Mouse (Mus musculus) hindbrain, embryonic 12.5 days (tissue): ENCODE measurements around the gene Nme6. TPM values are rescaled to one million over a fixed set of nuclear protein-coding genes. Genes with fewer than 3 reads are reported as not detected.

ENCODE experiments used
- ATAC-seq: fragments of 200-750 bp; cut with Nextera tagmentation; 2 replicates; pipeline ENCODE4 v1.8.0; 2017; ENCODE audit warnings: moderate TSS enrichment; ENCODE audit not compliant: low FRiP score
- H3K27ac ChIP-seq: fragments of 300-500 bp; sonication (generic); 2 replicates; pipeline ENCODE4 v1.5.1; 2016; ENCODE audit warnings: mild to moderate bottlenecking
- H3K27me3 ChIP-seq: fragments of 300-500 bp; sonication (generic); 2 replicates; pipeline ENCODE4 v1.6.1; 2016; ENCODE audit warnings: mild to moderate bottlenecking
- H3K36me3 ChIP-seq: fragments of 300-500 bp; sonication (generic); 2 replicates; pipeline ENCODE4 v1.6.1; 2016; ENCODE audit warnings: mild to moderate bottlenecking
- H3K4me1 ChIP-seq: fragments of 300-500 bp; sonication (generic); 2 replicates; pipeline ENCODE4 v1.6.1; 2016
- H3K4me2 ChIP-seq: fragments of 300-500 bp; sonication (generic); replicated peaks from 2 replicates; pipeline ENCODE4 v1.6.1; 2016; ENCODE audit warnings: mild to moderate bottlenecking
- H3K4me3 ChIP-seq: fragments of 300-500 bp; sonication (generic); 2 replicates; pipeline ENCODE4 v1.5.1; 2016; ENCODE audit warnings: mild to moderate bottlenecking
- H3K9ac ChIP-seq: fragments of 300-500 bp; sonication (generic); 2 replicates; pipeline ENCODE4 v1.6.1; 2016; ENCODE audit warnings: mild to moderate bottlenecking, moderate library complexity
- H3K9me3 ChIP-seq: fragments of 300-500 bp; sonication (generic); replicated peaks from 2 replicates; pipeline ENCODE4 v1.6.1; 2016; ENCODE audit warnings: mild to moderate bottlenecking
- WGBS: fragments of 180-500 bp; shearing (Covaris S2); methylation state at CpG from one replicate; pipeline ENCODE4 v1.1.7; 2016; 5-methylcytosine and 5-hydroxymethylcytosine counted together
- polyA plus RNA-seq: library from polyadenylated mRNA; unstranded; fragments of >200 nt; fragmentation: Nextera tagmentation; extraction: Ambion mirVana; gene quantifications from 2 replicates; pipeline ENCODE4 v1.2.1, GENCODE M21; 2016

Nme6 gene
- polyA plus RNA-seq, 1 experiment from 2014 or later: 68.7 TPM

DNA sequence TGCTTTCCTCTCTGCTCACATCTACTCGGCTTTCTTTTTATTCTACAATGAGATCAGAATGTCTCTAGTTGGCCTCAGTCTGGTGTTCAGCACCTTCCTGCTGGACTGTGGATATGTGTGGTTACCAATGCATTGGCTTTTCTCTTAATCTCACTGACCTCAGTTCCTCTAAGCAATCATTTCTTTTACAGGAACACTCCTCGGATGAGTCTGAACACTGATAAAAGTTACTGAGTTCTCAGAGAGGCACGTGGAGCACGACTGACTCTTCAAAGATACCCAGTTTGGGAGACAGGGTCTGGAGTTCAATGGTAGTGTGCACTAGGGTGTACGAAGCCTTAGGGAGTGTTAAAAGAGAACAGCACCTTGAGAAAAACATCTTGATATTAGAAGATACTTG, 6.4 kb upstream of the Nme6 start:
- H3K9me3 ChIP-seq: no peaks in the 10 kb centered on the region
- no peak overlapping the region for H3K4me2 ChIP-seq
- WGBS: 78% methylated on average over 5 of the region's 5 CpGs
- H3K4me3 ChIP-seq: no peak overlapping the region
- ATAC-seq: no peak
- no peak overlapping the region for H3K27ac ChIP-seq
- H3K36me3 ChIP-seq: peaks cover 9% of the 10 kb centered on the region; the same call in 1 of the 2 replicates
- H3K9ac ChIP-seq: no peak overlapping the region
- no peaks in the 10 kb centered on the region for H3K27me3 ChIP-seq
- H3K4me1 ChIP-seq: no peaks in the 10 kb centered on the region

DNA sequence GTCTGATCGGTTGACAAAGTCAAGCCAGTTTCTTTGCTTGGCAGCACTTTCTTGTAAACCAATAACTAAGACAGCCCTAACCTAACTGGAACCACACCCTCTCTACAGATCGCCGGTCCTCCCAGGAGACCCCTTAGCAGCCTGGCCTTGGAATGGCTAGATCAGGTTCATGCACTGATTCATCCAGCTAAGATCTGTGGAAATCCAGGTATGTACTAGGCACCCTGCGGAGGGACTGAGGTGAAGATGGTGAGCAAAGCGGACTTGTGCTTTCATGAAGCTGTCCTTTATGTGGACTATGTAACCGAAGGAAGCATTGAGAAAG, 501 bp downstream of the Nme6 start:
- ATAC-seq: peak; percentile 65
- WGBS: 11% methylated on average over 6 of the region's 6 CpGs
- H3K27ac ChIP-seq: no peak overlapping the region
- peak overlapping the region; percentile 52 for H3K4me3 ChIP-seq
- H3K4me1 ChIP-seq: peaks cover 8% of the 10 kb centered on the region
- peak overlapping the region; percentile 60 for H3K9ac ChIP-seq
- peaks cover 30% of the 10 kb centered on the region for H3K36me3 ChIP-seq
- H3K9me3 ChIP-seq: no peaks in the 10 kb centered on the region
- H3K27me3 ChIP-seq: no peaks in the 10 kb centered on the region
- H3K4me2 ChIP-seq: peak overlapping the region; percentile 61

DNA sequence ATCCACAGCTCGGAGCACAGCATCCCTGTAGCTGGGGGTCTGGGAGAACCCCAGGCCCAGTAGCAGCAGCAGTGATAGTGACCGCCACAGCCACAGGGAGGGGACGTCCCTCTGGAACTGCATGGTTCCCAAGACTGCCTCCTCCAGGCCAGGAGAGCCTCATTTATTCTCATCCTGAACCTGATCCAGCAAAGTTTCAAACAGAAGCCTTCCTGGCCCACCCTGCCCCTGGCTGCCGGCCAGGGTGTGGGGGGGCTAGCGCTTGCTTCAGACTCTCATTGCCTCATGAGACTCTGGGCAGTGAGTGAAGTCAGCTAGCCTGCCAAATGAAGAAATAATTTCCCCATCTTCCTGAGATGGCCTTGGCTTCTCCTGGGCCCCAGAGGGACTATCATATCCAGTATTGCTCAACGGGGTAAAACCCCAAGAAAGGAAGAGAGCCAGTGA, 16.8 kb downstream of the Nme6 start, which contains the start of gene Camp:
TSS of gene Camp (minus strand) at position 306 of the 447 bp plus-strand sequence.
- Histone ChIP-seq H3K4me2 (no peak within 1 kb of the TSS), H3K4me3 (no peak within 1 kb of the TSS), H3K9me3 (no peaks in the 10 kb centered on the region), H3K36me3 (0 out of 2 replicates have a peak, but pooled peaks cover 5% of the 10 kb centered on the region), H3K9ac (no peak within 1 kb of the TSS), H3K27me3 (no peaks in the 10 kb centered on the region), H3K27ac (no peak within 1 kb of the TSS), H3K4me1 (0 out of 2 replicates have a peak, but pooled peaks cover 3% of the 10 kb centered on the region)
- no peak for ATAC-seq
- 79% methylated on average over 6 of the region's 6 CpGs for WGBS

DNA sequence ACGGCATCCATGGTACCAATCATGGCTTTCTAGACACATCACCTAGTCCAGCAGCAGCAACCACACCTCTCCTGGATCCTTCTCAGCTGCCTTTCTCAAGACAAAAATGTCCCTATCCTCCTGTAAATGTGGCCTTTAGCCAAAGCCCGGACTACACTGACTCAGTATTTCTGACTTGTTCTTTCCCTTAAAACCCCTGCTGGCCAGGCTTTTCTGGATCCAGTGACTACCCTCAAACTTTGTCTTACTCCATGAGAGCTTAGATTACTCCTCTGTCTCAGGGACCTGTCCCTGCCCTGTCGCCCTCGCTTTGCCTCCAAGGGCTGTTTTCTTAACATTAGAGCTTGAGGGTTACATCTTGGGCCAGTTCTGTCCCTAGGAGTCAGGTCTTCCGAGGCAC, 17.6 kb downstream of the Nme6 start:
- Histone ChIP-seq H3K4me2 (no peak overlapping the region), H3K4me3 (no peak overlapping the region), H3K27me3 (no peaks in the 10 kb centered on the region), H3K4me1 (0 out of 2 replicates have a peak, but pooled peaks cover 3% of the 10 kb centered on the region), H3K27ac (no peak overlapping the region), H3K36me3 (0 out of 2 replicates have a peak, but pooled peaks cover 4% of the 10 kb centered on the region), H3K9ac (no peak overlapping the region), H3K9me3 (no peaks in the 10 kb centered on the region)
- WGBS: 92% methylated on average over 5 of the region's 5 CpGs
- no peak for ATAC-seq

DNA sequence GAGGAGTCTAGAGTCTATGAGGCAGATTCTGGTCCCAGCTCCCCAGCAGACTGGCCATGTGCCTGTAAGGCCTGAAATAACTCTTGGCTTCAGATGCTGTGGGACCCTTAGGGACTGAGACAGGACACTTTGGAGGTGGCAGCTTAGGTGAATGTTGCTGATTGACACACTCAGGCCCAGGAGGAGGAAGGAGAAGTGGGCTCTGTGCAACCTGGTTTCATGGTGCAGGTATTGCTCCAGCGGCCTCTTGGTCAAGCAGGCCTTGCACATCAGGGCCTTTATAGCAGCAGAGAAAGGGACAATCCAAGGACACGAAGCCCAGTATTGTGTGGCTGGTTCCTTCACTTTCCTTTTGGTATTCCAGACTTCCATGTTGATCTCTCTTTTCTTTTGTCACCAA, 21.8 kb downstream of the Nme6 start:
- H3K9me3 ChIP-seq: no peaks in the 10 kb centered on the region
- H3K27me3 ChIP-seq: no peaks in the 10 kb centered on the region
- H3K4me3 ChIP-seq: no peak overlapping the region
- 85% methylated on average over 2 of the region's 2 CpGs for WGBS
- no peak overlapping the region for H3K9ac ChIP-seq
- no peak overlapping the region for H3K4me2 ChIP-seq
- no peak overlapping the region for H3K27ac ChIP-seq
- H3K36me3 ChIP-seq: no peaks in the 10 kb centered on the region
- ATAC-seq: no peak
- H3K4me1 ChIP-seq: no peaks in the 10 kb centered on the region

DNA sequence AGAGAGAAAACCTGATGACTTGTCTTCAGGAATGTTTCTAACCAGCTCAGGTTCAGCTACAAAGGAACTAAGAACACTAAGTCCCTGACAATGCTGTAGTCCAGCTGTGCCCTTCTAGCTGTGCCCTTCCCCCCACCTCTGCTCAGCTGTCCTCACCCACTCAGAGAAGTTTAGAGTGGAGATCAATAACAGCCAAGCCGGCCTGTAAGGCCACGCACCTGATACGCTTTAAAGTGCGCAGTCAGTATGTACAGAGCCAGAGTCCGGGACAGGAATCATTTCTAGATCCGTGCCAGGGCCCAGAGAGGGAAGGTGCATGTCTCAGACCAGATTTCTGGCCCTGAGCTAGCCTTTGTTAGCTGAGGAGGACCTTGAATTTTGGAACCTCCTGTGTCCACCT, 23.4 kb downstream of the Nme6 start:
- WGBS: 82% methylated on average over 6 of the region's 6 CpGs
- Histone ChIP-seq H3K4me2 (no peak overlapping the region), H3K4me1 (no peaks in the 10 kb centered on the region), H3K36me3 (no peaks in the 10 kb centered on the region), H3K27ac (no peak overlapping the region), H3K9me3 (no peaks in the 10 kb centered on the region), H3K4me3 (no peak overlapping the region), H3K9ac (no peak overlapping the region), H3K27me3 (no peaks in the 10 kb centered on the region)
- no peak for ATAC-seq

DNA sequence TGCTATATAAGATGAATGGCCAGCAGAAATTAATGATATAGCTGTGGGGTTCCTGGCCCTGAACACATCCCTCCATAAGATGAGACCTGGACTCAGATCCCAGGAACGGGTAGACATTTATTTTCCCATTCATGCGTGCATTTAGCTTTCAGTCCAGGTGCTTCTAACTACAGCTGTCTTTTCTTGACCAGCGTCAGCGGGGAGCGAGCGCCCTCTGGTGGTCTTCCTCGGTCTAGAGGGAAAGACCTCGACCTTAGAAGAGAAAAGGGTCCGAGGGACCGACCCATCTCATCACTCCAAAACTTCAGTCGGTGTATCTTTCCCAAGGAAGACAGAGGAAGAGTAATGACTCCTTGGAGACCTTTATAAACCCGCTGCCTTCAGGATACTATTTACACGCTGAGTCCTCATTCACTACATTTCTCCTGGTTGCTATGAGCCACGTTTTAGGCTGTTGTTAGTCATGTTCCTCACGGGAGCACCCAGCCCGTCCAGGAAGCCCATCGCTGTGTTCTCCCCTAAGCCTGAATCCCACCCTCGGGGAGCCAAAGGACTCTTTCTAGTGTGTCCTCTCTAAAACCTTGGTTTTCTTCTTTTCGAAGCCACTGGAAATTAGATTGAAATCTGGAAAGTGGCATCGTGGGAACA, 30.0 kb downstream of the Nme6 start:
- Histone ChIP-seq H3K9me3 (no peaks in the 10 kb centered on the region), H3K4me2 (peak overlapping the region; percentile 31), H3K27me3 (peaks cover 6% of the 10 kb centered on the region; the same call in 1 of the 2 replicates), H3K27ac (no peak overlapping the region), H3K4me3 (no peak overlapping the region), H3K4me1 (no peaks in the 10 kb centered on the region), H3K36me3 (no peaks in the 10 kb centered on the region), H3K9ac (no peak overlapping the region)
- no peak for ATAC-seq
- 23% methylated on average over 20 of the region's 20 CpGs for WGBS

DNA sequence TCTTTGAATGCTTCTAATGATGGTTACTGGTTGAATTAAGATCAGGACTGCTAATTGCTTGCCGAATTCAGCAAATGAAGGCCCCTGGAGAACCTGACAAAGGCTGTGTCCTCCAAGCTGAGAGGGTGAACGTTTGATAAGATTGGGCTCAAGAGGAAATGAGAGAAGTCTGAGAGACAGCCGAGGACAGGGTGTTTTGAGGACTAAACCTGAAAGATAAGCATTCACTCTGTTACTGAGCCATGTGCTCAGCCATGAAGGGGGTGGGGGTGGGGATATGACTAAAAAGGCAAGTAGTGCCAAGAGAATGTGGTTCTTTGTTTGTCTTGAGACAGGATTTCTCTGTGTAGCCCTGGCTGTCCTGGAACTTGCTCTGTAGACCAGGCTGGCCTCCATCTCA, 30.5 kb downstream of the Nme6 start:
- Histone ChIP-seq H3K36me3 (no peaks in the 10 kb centered on the region), H3K27ac (no peak overlapping the region), H3K4me1 (no peaks in the 10 kb centered on the region), H3K9me3 (no peaks in the 10 kb centered on the region), H3K4me2 (no peak overlapping the region), H3K27me3 (peaks cover 6% of the 10 kb centered on the region; the same call in 1 of the 2 replicates), H3K9ac (no peak overlapping the region), H3K4me3 (no peak overlapping the region)
- no peak for ATAC-seq
- 73% methylated on average over 3 of the region's 3 CpGs for WGBS

DNA sequence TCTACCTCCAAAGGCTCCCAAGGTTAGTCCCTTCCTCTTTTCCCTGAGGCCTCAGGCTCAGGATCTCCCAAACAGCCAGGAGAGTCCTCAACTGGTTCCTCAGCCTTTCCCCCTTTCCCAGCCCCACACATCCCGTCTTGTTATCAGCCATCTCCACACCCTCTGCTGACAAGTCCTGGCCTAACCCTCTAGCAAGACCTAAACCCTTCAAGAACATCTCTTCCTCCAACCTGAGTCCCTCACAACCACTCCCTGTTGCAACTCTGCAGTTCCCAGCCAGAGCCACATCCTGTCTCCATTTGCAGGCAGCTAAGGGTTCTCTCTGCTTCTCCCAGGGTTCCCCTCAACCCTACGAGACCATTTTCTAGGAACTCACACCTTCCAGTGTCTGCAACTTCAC, 33.7 kb downstream of the Nme6 start:
- Histone ChIP-seq H3K4me1 (no peaks in the 10 kb centered on the region), H3K9ac (no peak overlapping the region), H3K36me3 (no peaks in the 10 kb centered on the region), H3K4me2 (no peak overlapping the region), H3K9me3 (no peaks in the 10 kb centered on the region), H3K27ac (no peak overlapping the region), H3K27me3 (peaks cover 6% of the 10 kb centered on the region; the same call in 1 of the 2 replicates), H3K4me3 (no peak overlapping the region)
- no peak for ATAC-seq
- WGBS: 70% methylated on average over 2 of the region's 2 CpGs

DNA sequence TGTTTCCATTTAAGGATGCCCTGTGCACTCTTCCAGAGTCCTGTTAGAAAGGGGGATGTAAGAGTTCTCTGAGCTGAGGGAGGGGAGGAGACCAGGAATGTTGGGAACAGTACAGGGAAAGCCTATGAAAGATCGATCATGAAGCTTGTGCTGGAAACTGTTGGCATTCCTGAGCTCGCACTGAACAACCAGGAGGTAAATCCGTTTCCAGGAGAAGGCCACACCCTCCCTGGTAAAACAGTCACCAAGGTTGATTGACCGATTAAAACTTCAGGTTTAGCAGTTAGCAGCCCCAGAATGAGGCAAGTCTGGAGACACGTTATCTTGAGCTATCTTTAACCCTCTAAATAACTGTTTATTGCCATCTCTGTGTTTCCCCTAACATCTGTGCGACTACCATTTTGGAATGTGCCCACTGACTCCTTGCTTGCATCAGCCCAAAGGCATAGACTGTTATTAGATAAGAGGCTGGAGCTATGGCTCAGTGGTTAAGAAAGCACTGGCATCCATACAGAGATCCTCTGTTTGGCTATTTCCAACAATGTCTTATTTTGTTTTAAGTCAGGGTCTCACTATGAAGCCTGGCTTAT, 38.5 kb downstream of the Nme6 start:
- H3K27me3 ChIP-seq: no peaks in the 10 kb centered on the region
- no peak overlapping the region for H3K27ac ChIP-seq
- no peaks in the 10 kb centered on the region for H3K36me3 ChIP-seq
- ATAC-seq: no peak
- no peak overlapping the region for H3K9ac ChIP-seq
- H3K4me2 ChIP-seq: no peak overlapping the region
- 48% methylated on average over 6 of the region's 6 CpGs for WGBS
- H3K4me1 ChIP-seq: no peaks in the 10 kb centered on the region
- H3K4me3 ChIP-seq: no peak overlapping the region
- H3K9me3 ChIP-seq: no peaks in the 10 kb centered on the region

DNA sequence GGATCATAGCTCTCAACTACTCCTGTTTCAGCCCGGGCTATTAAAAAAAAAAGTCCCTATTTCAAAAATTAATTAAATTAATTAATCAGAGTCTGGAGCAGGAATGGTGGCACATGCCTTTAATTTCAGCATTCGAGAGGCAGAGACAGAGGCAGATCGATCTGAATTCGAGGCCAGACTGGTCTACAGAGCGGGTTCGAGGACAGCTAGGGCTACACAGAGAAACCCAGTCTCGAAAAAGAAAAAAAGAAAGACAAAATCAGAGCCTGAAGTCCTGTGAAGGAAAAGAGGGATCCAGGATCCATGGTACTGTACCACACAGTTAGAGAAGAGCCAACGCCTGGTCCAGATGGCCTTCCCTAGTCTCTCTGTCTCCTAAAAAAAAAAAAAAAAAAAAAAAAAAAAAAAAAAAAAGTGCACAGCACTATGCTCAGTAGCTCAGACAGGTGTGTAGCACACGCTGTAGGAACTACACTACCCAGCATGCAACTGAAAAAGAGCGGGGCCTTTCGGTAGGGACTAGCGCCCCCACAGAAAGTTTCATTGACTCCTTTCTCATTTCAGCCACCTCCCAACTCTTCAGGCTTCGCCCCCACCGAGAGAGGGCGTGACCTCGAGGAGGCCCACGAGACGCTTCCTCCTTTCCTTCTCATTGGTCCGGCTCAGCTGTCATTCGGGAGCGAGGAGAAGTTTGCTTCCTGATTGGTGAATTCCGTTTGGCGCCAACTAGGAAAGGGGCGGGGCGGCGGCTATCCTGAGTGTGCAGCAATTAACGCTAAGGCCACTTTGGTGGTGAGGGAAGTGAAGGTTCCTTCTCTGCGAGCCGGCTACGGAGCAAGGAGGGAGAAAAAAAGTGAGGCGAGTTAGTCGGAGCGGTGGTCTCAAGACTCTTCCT, 42.5 kb downstream of the Nme6 start, which contains the start of gene Cdc25a:
TSS of gene Cdc25a (plus strand) at position 783 of the 895 bp plus-strand sequence.
- H3K4me2 ChIP-seq: peak within 1 kb of the TSS; percentile 84

More for the DNA sequence above, 42.5 kb downstream of the Nme6 start, which contains the start of gene Cdc25a:
- 8% methylated on average over 33 of the region's 33 CpGs for WGBS
- Histone ChIP-seq H3K36me3 (peaks cover 19% of the 10 kb centered on the region), H3K27me3 (no peaks in the 10 kb centered on the region), H3K4me1 (peaks cover 13% of the 10 kb centered on the region), H3K9ac (peak within 1 kb of the TSS; percentile 94), H3K9me3 (no peaks in the 10 kb centered on the region), H3K4me3 (peak within 1 kb of the TSS; percentile 98), H3K27ac (peak within 1 kb of the TSS; percentile 81)
- peak; percentile 92 for ATAC-seq
